Mouse (Mus musculus): Measurements from ENCODE around the gene Phkb. TPM values are rescaled to one million over a fixed set of nuclear protein-coding genes. Genes with fewer than 3 reads are reported as not detected.

The Phkb gene
- polyA plus RNA-seq, 1 experiment, result 16.9 TPM

- Histone ChIP-seq H3K4me3 (replicated peaks; ENCODE audit: control insufficient read depth, low read depth, low read length) (no peak overlapping the region), H3K4me1 (ENCODE audit: control insufficient read depth, insufficient read depth, low read length) (no peaks in the 10 kb centered on the region), H3K27ac (ENCODE audit: control insufficient read depth, insufficient read depth, low read depth, low read length, poor library complexity) (no peak overlapping the region)
- WGBS, result 87% methylated on average over 4 of the region's 4 CpGs
- TF ChIP-seq POLR2A (IDR thresholded peaks at IDR 0.05; ENCODE audit: borderline replicate concordance, control insufficient read depth, low read depth, low read length) (no peak), CTCF (IDR thresholded peaks at IDR 0.05; ENCODE audit: control insufficient read depth, insufficient read depth, low read length) (peak; percentile 20; the same call in 1 of the 2 replicates)
These were observed 136.9 kb downstream of the Phkb start for GRCm38 (mm10) chr8:85977588-85978077.

- Histone ChIP-seq H3K4me3 (replicated peaks; ENCODE audit: control insufficient read depth, low read depth, low read length) (no peak overlapping the region), H3K27ac (ENCODE audit: control insufficient read depth, insufficient read depth, low read depth, low read length, poor library complexity) (no peak overlapping the region), H3K4me1 (ENCODE audit: control insufficient read depth, insufficient read depth, low read length) (no peaks in the 10 kb centered on the region)
- TF ChIP-seq CTCF (IDR thresholded peaks at IDR 0.05; ENCODE audit: control insufficient read depth, insufficient read depth, low read length) (no peak), POLR2A (IDR thresholded peaks at IDR 0.05; ENCODE audit: borderline replicate concordance, control insufficient read depth, low read depth, low read length) (no peak)
- WGBS, result 67% methylated on average over 1 of the region's 1 CpGs
These were observed 152.2 kb downstream of the Phkb start for GRCm38 (mm10) chr8:85992911-85993310.

GRCm38 (mm10) chr8:85993661-85994060 lies 152.9 kb downstream of the Phkb start:
- H3K27ac ChIP-seq (ENCODE audit: control insufficient read depth, insufficient read depth, low read depth, low read length, poor library complexity), result no peak overlapping the region
- no peak overlapping the region for H3K4me3 ChIP-seq (replicated peaks; ENCODE audit: control insufficient read depth, low read depth, low read length)
- TF ChIP-seq POLR2A (IDR thresholded peaks at IDR 0.05; ENCODE audit: borderline replicate concordance, control insufficient read depth, low read depth, low read length), result no peak
- no peak for TF ChIP-seq CTCF (IDR thresholded peaks at IDR 0.05; ENCODE audit: control insufficient read depth, insufficient read depth, low read length)
- 86% methylated on average over 1 of the region's 1 CpGs for WGBS
- no peaks in the 10 kb centered on the region for H3K4me1 ChIP-seq (ENCODE audit: control insufficient read depth, insufficient read depth, low read length)

GRCm38 (mm10) chr8:85995971-85996370 lies 155.2 kb downstream of the Phkb start:
- WGBS, result 90% methylated on average over 1 of the region's 1 CpGs
- TF ChIP-seq POLR2A (IDR thresholded peaks at IDR 0.05; ENCODE audit: borderline replicate concordance, control insufficient read depth, low read depth, low read length), result no peak
- no peak for TF ChIP-seq CTCF (IDR thresholded peaks at IDR 0.05; ENCODE audit: control insufficient read depth, insufficient read depth, low read length)
- no peaks in the 10 kb centered on the region for H3K4me1 ChIP-seq (ENCODE audit: control insufficient read depth, insufficient read depth, low read length)

GRCm38 (mm10) chr8:86006485-86006884 lies 165.7 kb downstream of the Phkb start:
- TF ChIP-seq POLR2A (IDR thresholded peaks at IDR 0.05; ENCODE audit: borderline replicate concordance, control insufficient read depth, low read depth, low read length) (no peak), CTCF (IDR thresholded peaks at IDR 0.05; ENCODE audit: control insufficient read depth, insufficient read depth, low read length) (no peak)
- Histone ChIP-seq H3K27ac (ENCODE audit: control insufficient read depth, insufficient read depth, low read depth, low read length, poor library complexity) (no peak overlapping the region), H3K4me3 (replicated peaks; ENCODE audit: control insufficient read depth, low read depth, low read length) (no peak overlapping the region), H3K4me1 (ENCODE audit: control insufficient read depth, insufficient read depth, low read length) (no peaks in the 10 kb centered on the region)

More at GRCm38 (mm10) chr8:85995971-85996370, 155.2 kb downstream of the Phkb start:
- Histone ChIP-seq H3K27ac (ENCODE audit: control insufficient read depth, insufficient read depth, low read depth, low read length, poor library complexity) (no peak overlapping the region), H3K4me3 (replicated peaks; ENCODE audit: control insufficient read depth, low read depth, low read length) (no peak overlapping the region)

GRCm38 (mm10) chr8:86016806-86017205 lies 176.0 kb downstream of the Phkb start:
- Histone ChIP-seq H3K27ac (ENCODE audit: control insufficient read depth, insufficient read depth, low read depth, low read length, poor library complexity) (no peak overlapping the region), H3K4me1 (ENCODE audit: control insufficient read depth, insufficient read depth, low read length) (no peaks in the 10 kb centered on the region), H3K4me3 (replicated peaks; ENCODE audit: control insufficient read depth, low read depth, low read length) (no peak overlapping the region)
- WGBS, result 87% methylated on average over 2 of the region's 2 CpGs
- TF ChIP-seq POLR2A (IDR thresholded peaks at IDR 0.05; ENCODE audit: borderline replicate concordance, control insufficient read depth, low read depth, low read length), result no peak
- no peak for TF ChIP-seq CTCF (IDR thresholded peaks at IDR 0.05; ENCODE audit: control insufficient read depth, insufficient read depth, low read length)

- H3K4me1 ChIP-seq (ENCODE audit: control insufficient read depth, insufficient read depth, low read length), result no peaks in the 10 kb centered on the region
- 31% methylated on average over 6 of the region's 6 CpGs for WGBS
- TF ChIP-seq CTCF (IDR thresholded peaks at IDR 0.05; ENCODE audit: control insufficient read depth, insufficient read depth, low read length), result no peak
- no peak for TF ChIP-seq POLR2A (IDR thresholded peaks at IDR 0.05; ENCODE audit: borderline replicate concordance, control insufficient read depth, low read depth, low read length)
- H3K27ac ChIP-seq (ENCODE audit: control insufficient read depth, insufficient read depth, low read depth, low read length, poor library complexity), result no peak overlapping the region
- H3K4me3 ChIP-seq (replicated peaks; ENCODE audit: control insufficient read depth, low read depth, low read length), result no peak overlapping the region
These were observed 188.0 kb downstream of the Phkb start for GRCm38 (mm10) chr8:86028646-86029312.

GRCm38 (mm10) chr8:86029451-86029850 lies 188.7 kb downstream of the Phkb start:
- Histone ChIP-seq H3K27ac (ENCODE audit: control insufficient read depth, insufficient read depth, low read depth, low read length, poor library complexity) (no peak overlapping the region), H3K4me1 (ENCODE audit: control insufficient read depth, insufficient read depth, low read length) (no peaks in the 10 kb centered on the region), H3K4me3 (replicated peaks; ENCODE audit: control insufficient read depth, low read depth, low read length) (no peak overlapping the region)
- no peak for TF ChIP-seq CTCF (IDR thresholded peaks at IDR 0.05; ENCODE audit: control insufficient read depth, insufficient read depth, low read length)
- no peak for TF ChIP-seq POLR2A (IDR thresholded peaks at IDR 0.05; ENCODE audit: borderline replicate concordance, control insufficient read depth, low read depth, low read length)
- WGBS, result 84% methylated on average over 7 of the region's 7 CpGs

All from bone marrow, adult 2 months (tissue).